Mouse (Mus musculus) liver, embryonic 14.5 days (tissue): ENCODE data around the gene Ferd3l. TPM values are rescaled to one million over a fixed set of nuclear protein-coding genes. Genes with fewer than 3 reads are reported as not detected.

Experiments used
- ATAC-seq: fragments of 200-750 bp; cut with Nextera tagmentation; 2 replicates; pipeline ENCODE4 v1.8.0; 2017; ENCODE audit warnings: moderate number of reproducible peaks, mild to moderate bottlenecking, moderate library complexity; ENCODE audit not compliant: insufficient read depth
- DNase-seq, 3 experiments: peaks; one replicate each; pipeline ENCODE4 v3.0.0-alpha.2; 2012 to 2013; ENCODE audit warnings: low read depth in 3 of 3, low spot score in 3 of 3
- H3K27ac ChIP-seq: fragments of 300-500 bp; sonication (generic); 2 replicates; pipeline ENCODE4 v1.5.1; 2014; ENCODE audit warnings: moderate library complexity, mild to moderate bottlenecking, control low read depth, inconsistent platforms
- H3K27me3 ChIP-seq: fragments of 300-500 bp; sonication (generic); 2 replicates; pipeline ENCODE4 v1.6.1; 2014; ENCODE audit warnings: mild to moderate bottlenecking, low read length, moderate library complexity; ENCODE audit not compliant: control insufficient read depth, insufficient read depth
- H3K36me3 ChIP-seq: fragments of 300-500 bp; sonication (generic); replicated peaks from 2 replicates; pipeline ENCODE4 v1.6.1; 2014; ENCODE audit warnings: low read depth; ENCODE audit not compliant: control insufficient read depth, insufficient read depth
- H3K4me1 ChIP-seq, 2 experiments: fragments of 200-500 bp in 1 of 2; fragments of 300-500 bp in 1 of 2; sonication (generic) in 1 of 2; replicated peaks; 2 replicates each; pipeline ENCODE4 v1.6.1; 2012 to 2014; ENCODE audit warnings: antibody characterized with exemption in 1 of 2, inconsistent platforms in 1 of 2, low read length in 1 of 2; ENCODE audit not compliant: control insufficient read depth in 2 of 2, insufficient read depth in 2 of 2
- H3K4me2 ChIP-seq: fragments of 300-500 bp; sonication (generic); 2 replicates; pipeline ENCODE4 v1.6.1; 2014; ENCODE audit warnings: low read depth, mild to moderate bottlenecking, control low read depth, moderate library complexity
- H3K4me3 ChIP-seq, 2 experiments: fragments of 200-500 bp in 1 of 2; fragments of 300-500 bp in 1 of 2; sonication (generic) in 1 of 2; 2 replicates each; pipeline ENCODE4 v1.5.1; 2012 to 2014; ENCODE audit warnings: low read depth in 2 of 2, low read length in 2 of 2, mild to moderate bottlenecking in 2 of 2, control low read depth in 1 of 2, inconsistent platforms in 1 of 2, moderate library complexity in 1 of 2; ENCODE audit not compliant: insufficient read depth in 1 of 2
- H3K9ac ChIP-seq: fragments of 300-500 bp; sonication (generic); replicated peaks from 2 replicates; pipeline ENCODE4 v1.6.1; 2014; ENCODE audit warnings: mild to moderate bottlenecking, control low read depth, moderate library complexity
- H3K9me3 ChIP-seq: fragments of 300-500 bp; sonication (generic); 2 replicates; pipeline ENCODE4 v1.6.1; 2016; ENCODE audit warnings: low read length, mixed read lengths; ENCODE audit not compliant: control insufficient read depth
- CTCF ChIP-seq: IDR thresholded peaks from 2 replicates; pipeline ENCODE4 v1.5.1; 2016; ENCODE audit warnings: antibody characterized with exemption, low read depth, control low read depth
- EP300 ChIP-seq: IDR thresholded peaks from 2 replicates; pipeline ENCODE4 v1.6.1; 2016; ENCODE audit warnings: antibody characterized with exemption, low read depth
- WGBS: fragments of 180-500 bp; shearing (Covaris S2); extraction: QIAGEN DNeasy Blood & Tissue Kit; methylation state at CpG from one replicate; pipeline ENCODE4 v1.1.7; 2014; ENCODE audit not compliant: insufficient replicate concordance; 5-methylcytosine and 5-hydroxymethylcytosine counted together
- polyA plus RNA-seq, 2 experiments: library from polyadenylated mRNA; depleted of rRNA in 1 of 2; stranded (reverse) in 1 of 2; unstranded in 1 of 2; fragments of >200 nt; fragmentation: Nextera tagmentation in 1 of 2; extraction: Ambion mirVana in 1 of 2; gene quantifications; 2 replicates each; pipeline versions ENCODE4 v1.2.1 to v1.2.3; 2012 to 2014

The Ferd3l gene
- polyA plus RNA-seq (2012; rRNA removed) (not detected in 2 replicates), polyA plus RNA-seq (2014; fragmentation: Nextera tagmentation; extraction: Ambion mirVana) (not detected in 2 replicates)

DNA sequence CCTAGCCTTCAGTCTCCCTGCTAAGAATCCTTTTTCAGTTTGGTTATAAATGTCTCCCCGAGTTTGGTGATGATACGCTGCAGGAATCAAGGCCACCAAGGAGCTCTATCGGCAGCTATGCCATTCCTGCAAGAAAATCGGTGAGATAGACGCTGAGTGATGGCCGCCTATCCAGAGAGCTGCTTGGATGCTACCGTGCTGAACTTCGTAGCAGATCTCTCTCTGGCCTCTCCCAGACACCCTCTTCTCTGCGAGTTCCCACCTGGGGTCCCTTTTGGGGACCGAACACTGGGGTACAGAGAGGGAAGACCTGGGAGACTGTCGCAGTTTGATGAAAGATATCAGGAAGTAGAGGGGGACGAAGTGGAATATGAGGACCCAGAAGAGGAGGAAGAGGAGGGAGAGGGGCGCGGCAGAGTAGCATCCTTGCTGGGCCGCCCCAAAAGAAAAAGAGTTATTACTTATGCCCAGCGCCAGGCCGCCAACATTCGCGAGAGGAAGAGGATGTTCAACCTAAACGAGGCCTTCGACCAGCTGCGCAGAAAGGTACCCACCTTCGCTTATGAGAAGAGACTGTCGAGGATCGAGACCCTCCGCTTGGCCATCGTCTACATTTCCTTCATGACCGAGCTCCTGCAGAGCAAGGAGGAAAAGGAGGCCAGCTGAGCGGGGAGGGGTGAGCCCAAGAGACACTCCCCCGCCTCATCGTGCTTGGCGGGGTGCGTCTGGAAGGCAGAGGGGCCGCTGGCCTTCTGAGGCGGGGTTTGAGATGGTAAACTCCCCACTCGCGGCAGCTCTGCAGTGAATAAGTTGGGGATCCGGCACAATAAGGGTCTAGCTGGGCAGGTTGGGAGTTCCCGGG, at the start of gene Ferd3l:
Ferd3l (plus strand) TSS at position 95 of the 862 bp plus-strand sequence.
- H3K27ac ChIP-seq: no peak within 1 kb of the TSS
- ATAC-seq (no peak), DNase-seq (no peak)
- H3K9ac ChIP-seq: no peak within 1 kb of the TSS
- TF ChIP-seq EP300: no peak
- TF ChIP-seq CTCF: no peak
- 2% methylated on average over 39 of the region's 39 CpGs for WGBS
- H3K4me1 ChIP-seq: no peaks in the 10 kb centered on the region
- no peaks in the 10 kb centered on the region for H3K9me3 ChIP-seq
- peaks cover 23% of the 10 kb centered on the region for H3K27me3 ChIP-seq
- H3K4me3 ChIP-seq: no peak within 1 kb of the TSS
- H3K4me2 ChIP-seq: no peak within 1 kb of the TSS
- no peaks in the 10 kb centered on the region for H3K36me3 ChIP-seq

DNA sequence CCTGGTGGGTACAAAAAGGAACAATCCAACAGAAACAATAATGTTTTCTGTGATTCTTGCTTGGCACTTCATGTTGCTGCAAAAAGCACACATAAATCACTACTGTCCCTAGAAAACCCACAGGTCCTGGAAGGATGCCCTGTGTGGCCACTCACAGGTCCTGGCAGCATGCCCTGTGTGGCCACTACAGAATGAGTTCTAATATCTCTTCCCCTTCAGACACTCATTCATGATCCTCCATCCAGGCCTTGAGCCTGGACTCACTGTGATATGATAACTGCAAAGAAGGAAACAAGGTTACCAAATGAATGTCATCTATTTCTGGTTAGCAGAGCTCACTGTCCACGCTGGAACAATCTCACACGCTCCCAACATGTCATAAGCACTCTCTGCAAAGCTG, 34.3 kb upstream of the Ferd3l start:
- Histone ChIP-seq H3K9me3 (no peaks in the 10 kb centered on the region), H3K27ac (no peak overlapping the region), H3K4me3 (no peak overlapping the region), H3K4me1 (no peaks in the 10 kb centered on the region), H3K9ac (no peak overlapping the region), H3K27me3 (no peaks in the 10 kb centered on the region), H3K4me2 (no peak overlapping the region), H3K36me3 (no peaks in the 10 kb centered on the region)
- no peak for TF ChIP-seq EP300
- no peak for TF ChIP-seq CTCF
- 56% methylated on average over 2 of the region's 2 CpGs for WGBS
- no peak for DNase-seq
- no peak for ATAC-seq

GRCm38 (mm10) chr12:33894621-33895020, 33.6 kb upstream of the Ferd3l start:
- no peak overlapping the region for H3K4me2 ChIP-seq
- DNase-seq (no peak), ATAC-seq (no peak)
- H3K36me3 ChIP-seq: no peaks in the 10 kb centered on the region
- 30% methylated on average over 1 of the region's 1 CpGs for WGBS
- no peaks in the 10 kb centered on the region for H3K4me1 ChIP-seq
- no peak overlapping the region for H3K27ac ChIP-seq
- H3K9me3 ChIP-seq: no peaks in the 10 kb centered on the region
- no peak for TF ChIP-seq CTCF
- TF ChIP-seq EP300: no peak
- no peak overlapping the region for H3K4me3 ChIP-seq
- no peak overlapping the region for H3K9ac ChIP-seq
- H3K27me3 ChIP-seq: no peaks in the 10 kb centered on the region

DNA sequence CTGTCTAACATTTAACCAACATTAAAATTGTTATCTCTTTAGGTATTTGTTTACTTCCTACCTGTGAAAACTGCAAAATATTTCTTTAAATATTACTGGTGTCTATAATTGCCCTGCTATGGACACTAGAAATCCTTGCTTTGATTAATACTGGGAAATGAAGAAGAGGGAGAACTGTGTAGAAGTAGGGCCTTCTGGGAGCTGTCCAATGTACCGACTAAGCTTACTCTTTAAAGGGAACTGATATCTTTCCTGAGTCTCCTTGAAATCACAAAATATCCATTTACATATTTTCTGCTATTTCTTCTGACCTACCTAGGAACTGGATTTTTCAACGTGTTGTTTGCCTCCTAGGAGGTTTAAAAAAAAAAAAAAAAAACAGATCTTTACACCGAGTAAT, 1.5 kb upstream of the Ferd3l start:
- no peak overlapping the region for H3K4me2 ChIP-seq
- H3K4me1 ChIP-seq: no peaks in the 10 kb centered on the region
- DNase-seq (no peak), ATAC-seq (no peak)
- WGBS: 7% methylated on average over 3 of the region's 3 CpGs
- peaks cover 23% of the 10 kb centered on the region for H3K27me3 ChIP-seq
- no peak overlapping the region for H3K27ac ChIP-seq
- no peaks in the 10 kb centered on the region for H3K9me3 ChIP-seq
- TF ChIP-seq EP300 (no peak), CTCF (no peak)
- H3K4me3 ChIP-seq: no peak overlapping the region
- no peaks in the 10 kb centered on the region for H3K36me3 ChIP-seq
- H3K9ac ChIP-seq: no peak overlapping the region

DNA sequence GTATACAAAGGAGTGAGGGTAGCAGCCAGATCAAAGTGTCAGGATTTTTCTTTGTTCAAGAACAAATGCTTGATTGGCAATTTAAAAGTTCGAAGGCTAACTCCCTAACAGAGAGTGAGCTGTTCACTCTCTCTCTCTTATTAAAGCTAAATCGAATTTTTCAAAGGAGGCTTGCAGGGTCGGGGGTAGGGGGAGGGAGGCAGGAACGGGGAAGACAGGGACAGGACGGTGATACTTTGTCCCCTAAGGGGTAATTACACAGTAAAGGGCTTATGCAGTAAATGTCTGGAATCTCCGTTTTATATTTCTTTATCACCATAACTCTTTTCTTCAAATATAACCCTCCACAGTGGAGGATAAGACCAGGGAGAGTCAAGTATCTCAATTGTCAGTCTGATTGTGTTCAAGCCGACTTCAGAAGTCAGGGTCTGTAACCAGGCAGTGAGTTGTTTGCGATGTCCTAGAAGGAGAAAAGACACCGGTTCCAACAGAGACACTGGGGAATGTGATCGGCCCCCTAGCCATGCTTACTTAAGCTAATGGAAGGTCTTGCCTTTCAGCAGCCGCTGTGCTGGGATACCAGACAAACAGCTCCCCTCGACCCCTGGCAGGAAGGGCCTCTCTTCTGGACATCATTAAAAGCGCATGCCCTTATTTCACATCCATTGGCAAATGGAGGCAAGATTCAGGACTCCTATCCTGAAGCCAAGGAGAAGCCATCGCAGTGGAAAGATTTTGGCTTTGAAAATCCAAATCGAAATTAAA, 709 bp upstream of the Ferd3l start:
- Histone ChIP-seq H3K27me3 (peaks cover 23% of the 10 kb centered on the region), H3K4me2 (no peak overlapping the region), H3K27ac (no peak overlapping the region), H3K9ac (no peak overlapping the region), H3K4me3 (no peak overlapping the region), H3K36me3 (no peaks in the 10 kb centered on the region), H3K4me1 (no peaks in the 10 kb centered on the region), H3K9me3 (no peaks in the 10 kb centered on the region)
- 3% methylated on average over 15 of the region's 15 CpGs for WGBS
- no peak for TF ChIP-seq EP300
- no peak for TF ChIP-seq CTCF
- ATAC-seq (no peak), DNase-seq (no peak)
